Mouse (Mus musculus) neural tube, embryonic 13.5 days (tissue): ENCODE measurements around the gene Tmem147. TPM values are rescaled to one million over a fixed set of nuclear protein-coding genes. Genes with fewer than 3 reads are reported as not detected.

Experiments used
- polyA plus RNA-seq: library from polyadenylated mRNA; unstranded; fragments of >200 nt; fragmentation: Nextera tagmentation; extraction: Ambion mirVana; gene quantifications from 2 replicates; pipeline ENCODE4 v1.2.1, GENCODE M21; 2015

The Tmem147 gene
- polyA plus RNA-seq, 1 experiment from 2014 or later: 272 TPM

Other genes starting within 250 kb of the Tmem147 start
- gene Prodh2, start 235.9 kb downstream of the Tmem147 start, polyA plus RNA-seq: not detected in 2 replicates
- 86.8 and 95.2 TPM in 2 replicates for gene Arhgap33, start 194.5 kb downstream of the Tmem147 start, polyA plus RNA-seq
- gene Hspb6, start 177.4 kb downstream of the Tmem147 start, polyA plus RNA-seq: 6.6 TPM in 2 replicates
- gene Proser3, start 177.2 kb downstream of the Tmem147 start, polyA plus RNA-seq: 6.7 and 8.6 TPM in 2 replicates
- 60.9 and 62.9 TPM in 2 replicates for gene Lin37, start 169.7 kb downstream of the Tmem147 start, polyA plus RNA-seq
- gene U2af1l4, start 166.2 kb downstream of the Tmem147 start, polyA plus RNA-seq: 92.6 and 113 TPM in 2 replicates
- gene Gm49396, start 166.2 kb downstream of the Tmem147 start, polyA plus RNA-seq: 14.5 and 15.1 TPM in 2 replicates
- gene Psenen, start 165.9 kb downstream of the Tmem147 start, polyA plus RNA-seq: 126 and 147 TPM in 2 replicates
- 4.8 and 6.0 TPM in 2 replicates for gene Igflr1, start 164.1 kb downstream of the Tmem147 start, polyA plus RNA-seq
- 9.0 and 9.9 TPM in 2 replicates for gene Kmt2b, start 140.8 kb downstream of the Tmem147 start, polyA plus RNA-seq
- gene Zbtb32, start 130.6 kb downstream of the Tmem147 start, polyA plus RNA-seq: 0.36 and 0.50 TPM in 2 replicates
- 0.49 and 0.62 TPM in 2 replicates for gene Upk1a, start 116.7 kb downstream of the Tmem147 start, polyA plus RNA-seq
- gene Cox6b1, start 103.4 kb downstream of the Tmem147 start, polyA plus RNA-seq: 1,295 and 1,305 TPM in 2 replicates
- not detected in 2 replicates for gene Etv2, start 93.7 kb downstream of the Tmem147 start, polyA plus RNA-seq
- 137 and 142 TPM in 2 replicates for gene Rbm42, start 79.2 kb downstream of the Tmem147 start, polyA plus RNA-seq
- gene Haus5, start 64.5 kb downstream of the Tmem147 start, polyA plus RNA-seq: 22.0 and 22.7 TPM in 2 replicates
- not detected in 2 replicates for gene Pmis2, start 57.9 kb downstream of the Tmem147 start, polyA plus RNA-seq
- gene 2200002J24Rik, start 30.6 kb downstream of the Tmem147 start, polyA plus RNA-seq: not detected in 2 replicates
- 0.80 and 1.6 TPM in 2 replicates for gene Atp4a, start 17.3 kb downstream of the Tmem147 start, polyA plus RNA-seq
- 1.6 and 2.9 TPM in 2 replicates for gene Gapdhs, start 14.1 kb upstream of the Tmem147 start, polyA plus RNA-seq
- 1.2 and 2.8 TPM in 2 replicates for gene Sbsn, start 21.9 kb upstream of the Tmem147 start, polyA plus RNA-seq
- 1.0 TPM in 1 of 2 replicates, not detected in the other for gene Dmkn, start 34.2 kb upstream of the Tmem147 start, polyA plus RNA-seq
- 0.85 TPM in 1 of 2 replicates, not detected in the other for gene Krtdap, start 58.4 kb upstream of the Tmem147 start, polyA plus RNA-seq
- gene Ffar2, start 94.2 kb upstream of the Tmem147 start, polyA plus RNA-seq: 0.32 TPM in 1 of 2 replicates, not detected in the other
- gene Ffar3, start 126.6 kb upstream of the Tmem147 start, polyA plus RNA-seq: not detected in 2 replicates
- not detected in 2 replicates for gene Ffar1, start 132.0 kb upstream of the Tmem147 start, polyA plus RNA-seq
- gene Cd22, start 150.8 kb upstream of the Tmem147 start, polyA plus RNA-seq: 0.43 TPM in 1 of 2 replicates, not detected in the other
- gene Mag, start 185.3 kb upstream of the Tmem147 start, polyA plus RNA-seq: 2.6 and 3.1 TPM in 2 replicates
- not detected in 2 replicates for gene Hamp2, start 195.1 kb upstream of the Tmem147 start, polyA plus RNA-seq
- not detected in 2 replicates for gene Hamp, start 214.5 kb upstream of the Tmem147 start, polyA plus RNA-seq
- 34.4 TPM in 2 replicates for gene Usf2, start 227.3 kb upstream of the Tmem147 start, polyA plus RNA-seq
- gene Lsr, start 243.9 kb upstream of the Tmem147 start, polyA plus RNA-seq: 17.0 and 17.6 TPM in 2 replicates
- gene Fam187b, start 244.2 kb upstream of the Tmem147 start, polyA plus RNA-seq: 0.25 and 0.53 TPM in 2 replicates